Mouse (Mus musculus) embryo, embryonic 10.5 days (tissue): ENCODE measurements around the gene Olfr917.

Experiments used
- DNase-seq: peaks from one replicate; pipeline ENCODE4 v3.0.0-alpha.2; 2015; ENCODE audit warnings: low spot score

Gene Olfr917

DNA sequence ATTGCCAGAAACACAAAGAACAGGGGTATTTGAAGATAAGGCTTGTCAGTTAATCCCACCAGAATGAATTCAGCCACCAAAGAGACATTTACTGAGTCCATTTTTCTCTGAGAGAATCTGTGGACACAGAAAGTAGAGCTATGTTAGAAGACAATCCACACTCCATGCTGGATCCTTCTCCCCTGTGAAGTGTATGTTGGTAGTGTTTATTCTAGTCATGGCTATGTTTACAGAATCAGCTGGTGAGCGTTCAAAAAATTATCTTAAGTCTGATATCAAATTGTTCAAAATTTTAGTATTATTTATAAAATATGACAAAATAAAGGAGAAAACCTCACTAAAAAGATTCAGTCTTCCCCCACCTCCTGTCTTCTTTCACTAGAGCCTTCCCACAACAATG, at the start of gene Olfr917:
Olfr917 (minus strand) TSS at position 101 of the 400 bp plus-strand sequence.
- DNase-seq = no peak

DNA sequence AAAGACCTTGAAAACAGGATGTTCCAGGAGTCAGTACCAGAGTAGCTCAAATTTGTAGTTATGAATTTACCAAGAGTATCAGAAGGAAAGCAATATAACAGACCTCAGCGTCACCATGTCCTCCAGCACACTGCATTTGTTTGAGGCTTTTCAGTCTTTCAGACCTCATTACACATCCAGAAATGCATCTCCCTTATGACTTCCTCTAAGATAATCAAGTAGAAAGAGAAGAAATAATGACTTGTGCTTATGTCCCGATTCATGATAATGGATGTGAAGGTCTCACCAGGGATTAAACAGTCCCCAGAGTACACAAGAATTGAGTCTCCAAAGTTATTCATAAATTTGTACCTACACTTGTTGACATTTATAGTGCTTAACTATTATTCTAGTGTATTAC, 8.9 kb upstream of the Olfr917 start, which contains the start of gene Olfr918:
Olfr918 (minus strand) TSS at position 101 of the 400 bp plus-strand sequence.
- no peak for DNase-seq

DNA sequence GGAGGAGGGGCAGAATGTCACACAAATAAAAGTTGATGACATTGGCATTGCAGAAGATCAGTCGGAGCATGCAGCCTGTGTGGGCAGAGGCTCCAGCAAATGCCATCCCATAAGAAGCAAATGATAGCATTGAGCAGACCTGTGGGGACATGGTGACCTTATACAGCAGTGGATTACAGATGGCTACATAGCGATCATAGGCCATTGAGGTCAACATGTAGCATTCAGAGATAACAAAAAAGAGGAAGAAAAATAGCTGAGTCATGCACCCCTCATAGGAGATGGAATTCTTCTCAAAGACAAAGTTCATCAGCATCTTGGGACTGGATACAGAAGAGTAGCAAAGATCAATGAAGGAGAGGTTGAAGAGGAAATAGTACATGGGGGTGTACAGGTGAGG, 7.2 kb upstream of the Olfr917 start:
- no peak for DNase-seq

DNA sequence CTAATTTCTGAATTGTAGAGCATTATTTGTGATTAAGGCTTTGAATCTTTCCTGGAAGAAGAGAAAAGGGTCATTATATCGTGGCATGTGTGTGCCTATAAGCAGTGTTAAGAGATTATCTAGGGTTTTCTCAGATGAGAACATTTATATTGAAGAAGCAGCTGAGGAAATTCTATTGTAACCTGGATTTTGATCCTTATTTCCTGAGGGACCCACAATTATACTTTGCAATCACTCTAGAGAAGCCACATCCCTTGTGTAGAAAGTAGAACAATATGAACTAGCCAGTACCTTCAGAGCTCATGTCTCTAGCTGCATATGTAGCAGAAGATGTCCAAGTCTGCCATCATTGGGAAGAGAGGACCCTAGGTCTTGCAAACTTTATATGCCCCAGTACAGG, 5.9 kb downstream of the Olfr917 start, which contains the start of gene Olfr916:
Olfr916 (minus strand) TSS at position 101 of the 400 bp plus-strand sequence.
- DNase-seq = no peak

DNA sequence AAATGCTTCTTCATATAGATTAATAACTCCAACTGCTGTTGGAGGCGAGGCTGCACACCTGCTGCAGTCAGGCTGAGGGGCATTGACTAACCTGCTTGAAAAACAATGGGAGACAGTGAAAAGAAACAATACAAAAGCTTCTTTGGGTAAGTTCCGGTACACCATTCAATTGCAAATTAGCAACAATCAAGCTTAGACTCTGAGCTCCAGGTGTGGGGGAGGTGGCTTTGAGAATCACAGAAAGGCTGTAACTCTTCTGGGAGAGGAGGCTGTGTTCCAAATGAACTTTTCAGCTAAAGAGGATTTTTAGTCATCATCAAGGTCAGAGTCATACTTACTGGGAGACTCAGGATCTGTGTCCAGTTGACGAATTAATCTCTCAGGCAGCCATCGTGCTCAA, 33.2 kb downstream of the Olfr917 start:
- no peak for DNase-seq
